Mouse (Mus musculus) layer of hippocampus, postnatal 36 days (tissue): ENCODE results near the gene Hamp2. TPM values are rescaled to one million over a fixed set of nuclear protein-coding genes. Genes with fewer than 3 reads are reported as not detected.
A peak's percentile ranks its signal among the peaks of the same experiment; 100 is the strongest.
"Not testable (repeated sequence)": the region's sequence is repeated elsewhere in the genome, so short reads cannot be mapped to it uniquely, and the experiment has no call there.

Experiments
- DNase-seq, 2 experiments: peaks; one replicate each; pipeline ENCODE4 v3.0.0; 2022
- total RNA-seq, 2 experiments: library from RNA; stranded (reverse); gene quantifications; 2 replicates each; pipeline ENCODE4 v1.2.3; 2021

The Hamp2 gene
- total RNA-seq, 2 experiments from 2014 or later, result not detected

- no peak for DNase-seq
Observed at GRCm38 (mm10) chr7:30952441-30953265, 28.2 kb upstream of the Hamp2 start.

- DNase-seq, result not testable (repeated sequence)
Observed at GRCm38 (mm10) chr7:30949902-30950301, 25.4 kb upstream of the Hamp2 start.

GRCm38 (mm10) chr7:30945876-30946275, 21.4 kb upstream of the Hamp2 start:
- DNase-seq, result no peak

GRCm38 (mm10) chr7:30945466-30945865, 21.0 kb upstream of the Hamp2 start:
- not testable (repeated sequence) for DNase-seq

- DNase-seq, result not testable (repeated sequence)
Observed at GRCm38 (mm10) chr7:30944706-30945105, 20.2 kb upstream of the Hamp2 start.

- DNase-seq, result no peak
Observed at GRCm38 (mm10) chr7:30943909-30944635, 19.6 kb upstream of the Hamp2 start, which contains the start of gene Hamp. TSS of gene Hamp (minus strand) at chr7:30944032.

GRCm38 (mm10) chr7:30942365-30942764, 17.9 kb upstream of the Hamp2 start:
- not testable (repeated sequence) for DNase-seq

- DNase-seq, result not testable (repeated sequence)
Observed at GRCm38 (mm10) chr7:30940070-30940469, 15.6 kb upstream of the Hamp2 start.

- DNase-seq, result not testable (repeated sequence)
Observed at GRCm38 (mm10) chr7:30935422-30936099, 11.1 kb upstream of the Hamp2 start.

GRCm38 (mm10) chr7:30924071-30924470, 410 bp downstream of the Hamp2 start:
- no peak for DNase-seq

GRCm38 (mm10) chr7:30922490-30922889, 2.0 kb downstream of the Hamp2 start:
- not testable (repeated sequence) for DNase-seq

- no peak for DNase-seq
Observed at GRCm38 (mm10) chr7:30920217-30920616, 4.3 kb downstream of the Hamp2 start.

GRCm38 (mm10) chr7:30917219-30917618, 7.3 kb downstream of the Hamp2 start:
- no peak for DNase-seq

GRCm38 (mm10) chr7:30916713-30917112, 7.8 kb downstream of the Hamp2 start:
- DNase-seq, result no peak

GRCm38 (mm10) chr7:30914732-30915131, 9.7 kb downstream of the Hamp2 start, which contains the start of gene Mag:
TSS of gene Mag (minus strand) at chr7:30914873.
- DNase-seq, result peak; percentile 32

- DNase-seq, result no peak
Observed at GRCm38 (mm10) chr7:30909773-30910172, 14.7 kb downstream of the Hamp2 start.

GRCm38 (mm10) chr7:30908992-30909431, 15.5 kb downstream of the Hamp2 start:
- DNase-seq, result no peak

- no peak for DNase-seq
Observed at GRCm38 (mm10) chr7:30908277-30908991, 16.0 kb downstream of the Hamp2 start.

GRCm38 (mm10) chr7:30904042-30904441, 20.4 kb downstream of the Hamp2 start:
- no peak for DNase-seq

GRCm38 (mm10) chr7:30895217-30895616, 29.3 kb downstream of the Hamp2 start:
- DNase-seq, result no peak

- DNase-seq, result no peak
Observed at GRCm38 (mm10) chr7:30892515-30892914, 32.0 kb downstream of the Hamp2 start.

GRCm38 (mm10) chr7:30891746-30892145, 32.7 kb downstream of the Hamp2 start:
- no peak for DNase-seq
